Mouse (Mus musculus) testis, adult 2 months (tissue): ENCODE results near the gene Spaca3.
A peak's percentile ranks its signal among the peaks of the same experiment; 100 is the strongest.

Experiments used
- CTCF ChIP-seq: fragments of 200-500 bp; IDR thresholded peaks from 2 replicates; pipeline ENCODE4 v1.5.1; 2012; ENCODE audit warnings: low read depth, mild to moderate bottlenecking, inconsistent platforms, low read length, moderate library complexity; ENCODE audit not compliant: control insufficient read depth, insufficient read depth, insufficient replicate concordance
- POLR2A ChIP-seq: fragments of 200-500 bp; IDR thresholded peaks from 2 replicates; pipeline ENCODE4 v1.6.1; 2012; ENCODE audit warnings: low read depth, mild to moderate bottlenecking, inconsistent platforms, low read length, moderate library complexity; ENCODE audit not compliant: control insufficient read depth

DNA sequence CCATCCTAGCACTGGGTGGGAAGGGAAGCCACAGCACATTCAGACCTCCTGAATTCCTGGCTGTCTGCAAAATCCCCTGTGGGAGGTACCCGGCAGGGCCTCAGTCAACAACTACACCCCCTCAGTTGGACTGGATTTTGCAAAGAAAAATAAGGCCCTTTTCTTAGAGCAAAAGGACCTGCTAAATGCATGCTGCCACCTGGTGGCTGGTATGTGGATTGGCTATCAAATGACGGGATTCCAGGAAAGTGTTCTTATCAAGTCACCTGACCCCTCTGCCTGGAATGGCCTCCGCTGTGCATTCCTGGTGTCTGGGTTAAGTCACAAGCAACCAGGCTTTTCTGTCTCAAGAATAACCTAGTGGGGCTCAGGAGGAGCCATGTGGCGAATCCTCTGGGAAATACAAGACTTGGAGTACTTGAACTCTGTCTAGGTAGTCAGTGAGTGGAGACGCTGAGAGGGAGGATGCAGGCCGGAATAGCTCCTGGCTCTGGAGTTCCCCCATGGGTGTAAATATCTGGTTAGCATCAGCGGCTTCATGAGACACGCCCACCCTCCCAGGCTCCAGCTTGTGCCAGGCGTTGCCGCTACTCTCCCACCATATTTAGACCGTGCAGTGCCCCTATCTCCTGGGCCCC is 40.0 kb upstream of the Spaca3 start:
- TF ChIP-seq POLR2A (no peak), CTCF (peak; percentile 33; the same call in 1 of the 2 replicates)
